ENCODE assay signal across 8 mouse cellular contexts in genomic region chr4:133673666-133674330, GRCm38 (mm10). TPM values are rescaled to one million over a fixed set of nuclear protein-coding genes. Genes with fewer than 3 reads are reported as not detected.
A peak's percentile ranks its signal among the peaks of the same experiment; 100 is the strongest.
DNase-seq lines count a peak whose midpoint lies in the region; ATAC-seq and TF ChIP-seq lines count a peak whose summit lies in the region.

No protein-coding gene starts in this region.

- H3K4me1 ChIP-seq in hindbrain, postnatal 0 days (ENCODE audit: insufficient read depth, low read length), result peaks cover 12% of the 10 kb centered on the region
- peaks cover 32 to 54% of the 10 kb centered on the region in 2 experiments for H3K4me1 ChIP-seq in liver, embryonic 14.5 days (replicated peaks; ENCODE audit: control insufficient read depth in 2 of 2, insufficient read depth in 2 of 2, low read length in 1 of 2)
- H3K4me1 ChIP-seq in neural tube, embryonic 14.5 days (ENCODE audit: control insufficient read depth, insufficient read depth, low read length), result peaks cover 19% of the 10 kb centered on the region

- H3K9ac ChIP-seq in hindbrain, postnatal 0 days (replicated peaks; ENCODE audit: low read length), result no peak overlapping the region
- H3K9ac ChIP-seq in liver, embryonic 14.5 days (replicated peaks), result peak overlapping the region; percentile 5
- H3K9ac ChIP-seq in neural tube, embryonic 14.5 days (replicated peaks; ENCODE audit: low read depth, low read length), result no peak overlapping the region

- no peaks in the 10 kb centered on the region for H3K36me3 ChIP-seq in hindbrain, postnatal 0 days (ENCODE audit: insufficient read depth, low read length)
- peaks cover 4% of the 10 kb centered on the region for H3K36me3 ChIP-seq in liver, embryonic 14.5 days (replicated peaks; ENCODE audit: control insufficient read depth, insufficient read depth, low read depth)
- H3K36me3 ChIP-seq in neural tube, embryonic 14.5 days (ENCODE audit: control insufficient read depth, insufficient read depth, low read length), result no peaks in the 10 kb centered on the region

- H3K27me3 ChIP-seq in hindbrain, postnatal 0 days (ENCODE audit: insufficient read depth, low read length), result no peaks in the 10 kb centered on the region
- H3K27me3 ChIP-seq in liver, embryonic 14.5 days (ENCODE audit: control insufficient read depth, insufficient read depth, low read length), result no peaks in the 10 kb centered on the region
- no peaks in the 10 kb centered on the region for H3K27me3 ChIP-seq in neural tube, embryonic 14.5 days (ENCODE audit: control insufficient read depth, insufficient read depth, low read length)

- no peak overlapping the region for H3K4me3 ChIP-seq in hindbrain, postnatal 0 days (ENCODE audit: low read length)
- peak overlapping the region; percentile 72 to 81 for H3K4me3 ChIP-seq in liver, embryonic 14.5 days (ENCODE audit: insufficient read depth in 1 of 2, low read depth in 2 of 2, low read length in 2 of 2)
- no peak overlapping the region for H3K4me3 ChIP-seq in neural tube, embryonic 14.5 days (ENCODE audit: low read depth, low read length)

- H3K4me2 ChIP-seq in hindbrain, postnatal 0 days (ENCODE audit: low read depth, low read length), result peak overlapping the region; percentile 86
- H3K4me2 ChIP-seq in liver, embryonic 14.5 days (ENCODE audit: low read depth), result peak overlapping the region; percentile 95
- H3K4me2 ChIP-seq in neural tube, embryonic 14.5 days (ENCODE audit: low read depth, low read length), result peak overlapping the region; percentile 64

- no peak for TF ChIP-seq EP300 in liver, embryonic 14.5 days (IDR thresholded peaks at IDR 0.05; ENCODE audit: low read depth)

- ATAC-seq in hindbrain, postnatal 0 days, result no peak
- no peak for ATAC-seq in liver, embryonic 14.5 days (ENCODE audit: insufficient read depth)
- ATAC-seq in neural tube, embryonic 14.5 days (ENCODE audit: low read depth), result no peak
- no peak for ATAC-seq in megakaryocyte progenitor cell, adult 5-6 weeks (replicated peaks; ENCODE audit: poor library complexity)

- 29% methylated on average over 10 of the region's 10 CpGs for WGBS in hindbrain, postnatal 0 days
- WGBS in liver, embryonic 14.5 days (ENCODE audit: insufficient replicate concordance), result 3% methylated on average over 10 of the region's 10 CpGs
- WGBS in neural tube, embryonic 14.5 days, result 36% methylated on average over 10 of the region's 10 CpGs

- TF ChIP-seq CTCF in hindbrain, postnatal 0 days (IDR thresholded peaks at IDR 0.05; ENCODE audit: low read depth), result no peak
- TF ChIP-seq CTCF in liver, embryonic 14.5 days (IDR thresholded peaks at IDR 0.05; ENCODE audit: low read depth), result no peak

- no peaks in the 10 kb centered on the region for H3K9me3 ChIP-seq in hindbrain, postnatal 0 days (ENCODE audit: low read length)
- no peaks in the 10 kb centered on the region for H3K9me3 ChIP-seq in liver, embryonic 14.5 days (ENCODE audit: control insufficient read depth, low read length)
- no peaks in the 10 kb centered on the region for H3K9me3 ChIP-seq in neural tube, embryonic 14.5 days (ENCODE audit: control insufficient read depth, low read length)

- H3K27ac ChIP-seq in hindbrain, postnatal 0 days, result peak overlapping the region; percentile 94
- H3K27ac ChIP-seq in liver, embryonic 14.5 days, result peak overlapping the region; percentile 95
- peak overlapping the region; percentile 92 for H3K27ac ChIP-seq in neural tube, embryonic 14.5 days (ENCODE audit: low read depth, low read length)

- DNase-seq in adrenal gland, adult (ENCODE audit: inconsistent age in 2 of 2, low spot score in 1 of 2), result peak; percentile 60 to 81
- no peak for DNase-seq in adrenal gland, postnatal 4 days (ENCODE audit: low spot score in 2 of 2)
- DNase-seq in adipocyte (ENCODE audit: low spot score), result peak; percentile 85
- peak; percentile 53 for DNase-seq in gastrocnemius, adult 18-20 months (ENCODE audit: low spot score)
- no peak for DNase-seq in hindbrain, postnatal 0 days (ENCODE audit: low spot score)
- DNase-seq in liver, embryonic 14.5 days (ENCODE audit: low read depth in 3 of 3, low spot score in 3 of 3), result no peak

RNA-seq across cellular contexts. Expression of gene Pigv, which starts 1.4 kb away (rescaled TPM):
- total RNA-seq in adrenal gland, postnatal 4 days (2021), result 10 to 100 TPM; 19.8 to 20.2 TPM
- 10 to 100 TPM in 1 of 2 experiments, 1 to 10 TPM in 1; 9.7 to 12.2 TPM for total RNA-seq in gastrocnemius, adult 18-20 months (2021)
- total RNA-seq in hindbrain, postnatal 0 days (2014; rRNA removed), result 11.3 and 13.4 TPM in 2 replicates
- 13.0 and 14.0 TPM in 2 replicates for polyA plus RNA-seq in hindbrain, postnatal 0 days (2015; fragmentation: Nextera tagmentation; extraction: Ambion mirVana)
- polyA plus RNA-seq in liver, embryonic 14.5 days (2012; rRNA removed), result 3.2 and 3.3 TPM in 2 replicates
- 3.1 and 4.0 TPM in 2 replicates for polyA plus RNA-seq in liver, embryonic 14.5 days (2014; fragmentation: Nextera tagmentation; extraction: Ambion mirVana)
- polyA plus RNA-seq in neural tube, embryonic 14.5 days (2014; fragmentation: Nextera tagmentation; extraction: Ambion mirVana), result 10.9 and 13.0 TPM in 2 replicates
- 5.1 and 8.5 TPM in 2 replicates for total RNA-seq in megakaryocyte progenitor cell, adult 5-6 weeks (2015)
- 5.0 and 5.2 TPM in 2 replicates for total RNA-seq in megakaryocyte progenitor cell, adult 5-6 weeks (2017)

RNA-seq across cellular contexts. Expression of gene Zdhhc18, which starts 23.8 kb away (rescaled TPM):
- 10 to 100 TPM; 20.8 to 23.9 TPM for total RNA-seq in adrenal gland, postnatal 4 days (2021)
- 10 to 100 TPM; 24.1 to 35.7 TPM for total RNA-seq in gastrocnemius, adult 18-20 months (2021)
- total RNA-seq in hindbrain, postnatal 0 days (2014; rRNA removed), result 17.4 and 22.6 TPM in 2 replicates
- 8.2 and 10.2 TPM in 2 replicates for polyA plus RNA-seq in hindbrain, postnatal 0 days (2015; fragmentation: Nextera tagmentation; extraction: Ambion mirVana)
- 3.8 and 3.9 TPM in 2 replicates for polyA plus RNA-seq in liver, embryonic 14.5 days (2012; rRNA removed)
- polyA plus RNA-seq in liver, embryonic 14.5 days (2014; fragmentation: Nextera tagmentation; extraction: Ambion mirVana), result 0.58 and 0.90 TPM in 2 replicates
- polyA plus RNA-seq in neural tube, embryonic 14.5 days (2014; fragmentation: Nextera tagmentation; extraction: Ambion mirVana), result 4.3 and 6.1 TPM in 2 replicates
- total RNA-seq in megakaryocyte progenitor cell, adult 5-6 weeks (2015), result 16.2 and 27.0 TPM in 2 replicates
- 7.8 and 11.5 TPM in 2 replicates for total RNA-seq in megakaryocyte progenitor cell, adult 5-6 weeks (2017)

Comparison
In these comparisons a context has a peak if more than half of its experiments do, and no peak if none do; other contexts are left out.
1. DNase-seq: peak in adrenal gland, adult (2 of 2), adipocyte (single experiment) and gastrocnemius, adult 18-20 months (single experiment); none in adrenal gland, postnatal 4 days (0 of 2), hindbrain, postnatal 0 days (single experiment) and liver, embryonic 14.5 days (0 of 3).
2. H3K4me3 ChIP-seq: peak in liver, embryonic 14.5 days (2 of 2); none in hindbrain, postnatal 0 days (single experiment) and neural tube, embryonic 14.5 days (single experiment).
3. Peak in every context shown above with its lines, with median percentiles within 50 percentile points of each other: H3K27ac ChIP-seq and H3K4me2 ChIP-seq.